Mouse (Mus musculus): Measurements from ENCODE around the gene Tex35. TPM values are rescaled to one million over a fixed set of nuclear protein-coding genes. Genes with fewer than 3 reads are reported as not detected.
A peak's percentile ranks its signal among the peaks of the same experiment; 100 is the strongest.

Tex35 gene
- total RNA-seq (2021): not detected
- long read RNA-seq, experiment 1: 0 reads
- long read RNA-seq, experiment 2: 0 reads

- intact Hi-C loops (cut with DNase I): no loop called here
- TF ChIP-seq CTCF (IDR thresholded peaks at IDR 0.05): no peak
- H3K27ac ChIP-seq: no peak within 1 kb of the TSS
Measured at GRCm38 (mm10) chr1:157108580-157108979, at the start of gene Tex35. Gene Tex35 (minus strand): TSS chr1:157108680.

GRCm38 (mm10) chr1:157153781-157154180, 45.3 kb upstream of the Tex35 start:
- no peak overlapping the region for H3K4me3 ChIP-seq
- no peak for TF ChIP-seq CTCF (IDR thresholded peaks at IDR 0.05)
- H3K27ac ChIP-seq: no peak overlapping the region; the same call in 1 of the 2 replicates
- DNase-seq (ENCODE audit: extremely low spot score in 1 of 2, low spot score in 2 of 2): no peak
- intact Hi-C loops (cut with DNase I): no loop called here

More at GRCm38 (mm10) chr1:157108580-157108979, at the start of gene Tex35:
- no peak within 1 kb of the TSS for H3K4me3 ChIP-seq
- DNase-seq (ENCODE audit: extremely low spot score in 1 of 2, low spot score in 2 of 2): no peak

GRCm38 (mm10) chr1:157150107-157150506, 41.6 kb upstream of the Tex35 start:
- Histone ChIP-seq H3K4me3 (no peak overlapping the region), H3K27ac (no peak overlapping the region)
- DNase-seq (ENCODE audit: extremely low spot score in 1 of 2, low spot score in 2 of 2): no peak
- intact Hi-C loops (cut with DNase I): no loop called here
- no peak for TF ChIP-seq CTCF (IDR thresholded peaks at IDR 0.05)

GRCm38 (mm10) chr1:157144621-157145020, 36.1 kb upstream of the Tex35 start:
- intact Hi-C loops (cut with DNase I): no loop called here
- no peak for DNase-seq (ENCODE audit: extremely low spot score in 1 of 2, low spot score in 2 of 2)
- H3K4me3 ChIP-seq: no peak overlapping the region
- H3K27ac ChIP-seq: peak overlapping the region; percentile 3; the same call in 1 of the 2 replicates
- TF ChIP-seq CTCF (IDR thresholded peaks at IDR 0.05): no peak

- DNase-seq (ENCODE audit: extremely low spot score in 1 of 2, low spot score in 2 of 2): no peak
- intact Hi-C loops (cut with DNase I): no loop called here
- Histone ChIP-seq H3K4me3 (no peak overlapping the region), H3K27ac (no peak overlapping the region)
- TF ChIP-seq CTCF (IDR thresholded peaks at IDR 0.05): no peak
Measured at GRCm38 (mm10) chr1:157143326-157143932, 34.9 kb upstream of the Tex35 start.

GRCm38 (mm10) chr1:157141014-157141413, 32.5 kb upstream of the Tex35 start:
- no peak for TF ChIP-seq CTCF (IDR thresholded peaks at IDR 0.05)
- DNase-seq (ENCODE audit: extremely low spot score in 1 of 2, low spot score in 2 of 2): no peak
- intact Hi-C loops (cut with DNase I): no loop called here
- no peak overlapping the region for H3K4me3 ChIP-seq
- H3K27ac ChIP-seq: no peak overlapping the region

- DNase-seq (ENCODE audit: extremely low spot score in 1 of 2, low spot score in 2 of 2): no peak
- H3K4me3 ChIP-seq: no peak overlapping the region
- no peak overlapping the region for H3K27ac ChIP-seq
- TF ChIP-seq CTCF (IDR thresholded peaks at IDR 0.05): no peak
- intact Hi-C loops (cut with DNase I): loop anchor here (2.0 kb wide), 1 partner anchor 143 kb away; no protein-coding TSS in a partner anchor
Measured at GRCm38 (mm10) chr1:157137854-157138241, 29.4 kb upstream of the Tex35 start.

GRCm38 (mm10) chr1:157137132-157137853, 28.8 kb upstream of the Tex35 start:
- DNase-seq (ENCODE audit: extremely low spot score in 1 of 2, low spot score in 2 of 2): no peak
- intact Hi-C loops (cut with DNase I): loop anchor here (2.0 kb wide), 1 partner anchor 144 kb away; no protein-coding TSS in a partner anchor

GRCm38 (mm10) chr1:157128219-157128618, 19.7 kb upstream of the Tex35 start:
- TF ChIP-seq CTCF (IDR thresholded peaks at IDR 0.05): no peak
- Histone ChIP-seq H3K4me3 (no peak overlapping the region), H3K27ac (no peak overlapping the region)
- no peak for DNase-seq (ENCODE audit: extremely low spot score in 1 of 2, low spot score in 2 of 2)
- intact Hi-C loops (cut with DNase I): no loop called here

More at GRCm38 (mm10) chr1:157137132-157137853, 28.8 kb upstream of the Tex35 start:
- TF ChIP-seq CTCF (IDR thresholded peaks at IDR 0.05): peak; percentile 16
- no peak overlapping the region for H3K27ac ChIP-seq
- no peak overlapping the region for H3K4me3 ChIP-seq

- Histone ChIP-seq H3K4me3 (no peak overlapping the region), H3K27ac (no peak overlapping the region)
- intact Hi-C loops (cut with DNase I): no loop called here
- no peak for DNase-seq (ENCODE audit: extremely low spot score in 1 of 2, low spot score in 2 of 2)
- TF ChIP-seq CTCF (IDR thresholded peaks at IDR 0.05): no peak
Measured at GRCm38 (mm10) chr1:157123836-157124235, 15.4 kb upstream of the Tex35 start.

GRCm38 (mm10) chr1:157119168-157119567, 10.7 kb upstream of the Tex35 start:
- Histone ChIP-seq H3K27ac (no peak overlapping the region), H3K4me3 (no peak overlapping the region)
- DNase-seq (ENCODE audit: extremely low spot score in 1 of 2, low spot score in 2 of 2): no peak
- TF ChIP-seq CTCF (IDR thresholded peaks at IDR 0.05): no peak
- intact Hi-C loops (cut with DNase I): no loop called here

- DNase-seq (ENCODE audit: extremely low spot score in 1 of 2, low spot score in 2 of 2): no peak
- Histone ChIP-seq H3K4me3 (no peak overlapping the region), H3K27ac (no peak overlapping the region)
- intact Hi-C loops (cut with DNase I): no loop called here
- no peak for TF ChIP-seq CTCF (IDR thresholded peaks at IDR 0.05)
Measured at GRCm38 (mm10) chr1:157117440-157117839, 9.0 kb upstream of the Tex35 start.
